Mouse (Mus musculus) heart, postnatal 36 days (tissue): ENCODE measurements at regions not wholly inside any gene's neighbourhood (a gene's known extent, or its start where the extent isn't known, plus 50 kb on each side); places are given as distances from the start of the nearest gene placed in this dataset.

Experiments used
- DNase-seq, 2 experiments: peaks; one replicate each; pipeline ENCODE4 v3.0.0; 2021 to 2022
- intact Hi-C: fragments of 180-260 bp; cut with DNase I; formaldehyde crosslinking; loops from one replicate; pipeline ENCODE4 v1.15.1; 2025

DNA sequence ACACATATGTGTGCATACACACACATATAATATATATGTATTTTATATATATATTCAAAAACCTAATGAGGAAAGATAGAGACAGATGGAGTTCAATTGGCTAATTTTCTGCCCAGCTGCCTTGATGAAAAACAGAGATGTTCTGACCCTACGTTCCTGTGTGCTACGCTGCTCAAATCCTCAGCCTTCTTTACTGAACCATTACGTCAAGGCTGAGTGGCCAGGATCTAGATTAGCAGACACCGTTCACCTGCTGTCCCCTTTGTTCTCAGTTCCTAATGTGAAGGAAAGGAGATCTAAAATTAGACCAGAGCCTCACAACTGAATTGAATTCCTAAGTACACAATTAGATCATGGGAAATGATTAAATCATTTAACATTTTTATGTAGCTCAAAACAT, 284.3 kb upstream of the Adgrl4 start:
- DNase-seq: no peak
- intact Hi-C loops: no loop called here

DNA sequence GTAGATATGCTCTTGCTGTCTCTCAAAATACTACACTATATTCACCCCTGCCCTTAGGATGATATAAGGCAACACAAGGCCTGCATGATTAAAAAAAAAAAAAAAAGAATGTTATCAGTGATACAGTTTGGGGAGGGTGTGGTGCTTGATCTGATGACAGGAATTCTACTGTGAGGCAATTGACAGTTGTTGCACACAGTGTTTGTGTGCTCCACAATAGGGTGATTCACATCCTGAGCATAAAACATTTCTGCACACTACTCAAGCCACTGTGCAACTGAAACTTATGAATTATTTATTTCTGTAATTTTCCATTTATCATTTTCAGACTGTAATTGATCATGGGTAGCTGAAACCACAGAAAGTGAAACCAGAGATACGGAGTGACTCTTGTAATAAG, 277.2 kb upstream of the Adgrl4 start:
- intact Hi-C loops: loop anchor here (10.0 kb wide), 2 partner anchors 134 to 264 kb away; no protein-coding TSS in a partner anchor
- no peak for DNase-seq

DNA sequence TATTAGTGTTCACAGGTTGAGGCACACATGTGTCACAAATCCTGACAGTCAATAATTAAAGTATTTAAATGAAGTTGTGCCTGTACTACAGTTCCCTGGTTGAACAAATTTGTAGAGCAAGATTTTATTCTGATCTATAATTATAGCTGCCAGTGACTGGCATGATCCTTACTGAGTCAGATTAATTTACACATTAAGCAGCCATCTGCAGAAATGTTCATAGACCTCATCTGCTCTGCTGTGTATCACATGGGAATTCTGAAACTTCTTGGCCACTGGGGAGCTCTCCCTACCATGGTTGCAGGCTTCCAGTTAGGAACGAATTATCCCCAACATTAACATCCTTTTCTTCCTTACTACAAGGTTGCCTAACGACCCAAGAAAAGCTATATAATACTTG, 255.6 kb upstream of the Adgrl4 start:
- intact Hi-C loops: no loop called here
- no peak for DNase-seq

DNA sequence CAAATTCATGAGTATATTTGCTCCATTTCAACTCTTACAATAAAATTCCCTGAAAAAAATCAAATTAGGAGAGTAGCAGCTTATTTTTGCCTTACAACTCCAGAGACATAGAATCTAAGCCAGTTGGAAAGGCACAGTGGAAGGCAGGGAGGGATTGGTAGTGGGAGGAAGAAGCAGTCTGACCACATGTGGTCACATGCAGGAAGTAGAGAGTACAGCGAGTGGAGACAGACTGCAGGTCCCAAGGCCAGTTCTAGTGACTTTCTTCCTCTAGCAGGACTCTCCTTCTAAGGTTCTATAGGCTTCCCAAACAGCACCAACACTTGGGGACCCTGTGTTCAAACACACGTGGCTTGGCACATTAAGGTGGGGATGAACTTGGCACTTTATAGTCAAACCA, 245.6 kb upstream of the Adgrl4 start:
- no peak for DNase-seq

DNA sequence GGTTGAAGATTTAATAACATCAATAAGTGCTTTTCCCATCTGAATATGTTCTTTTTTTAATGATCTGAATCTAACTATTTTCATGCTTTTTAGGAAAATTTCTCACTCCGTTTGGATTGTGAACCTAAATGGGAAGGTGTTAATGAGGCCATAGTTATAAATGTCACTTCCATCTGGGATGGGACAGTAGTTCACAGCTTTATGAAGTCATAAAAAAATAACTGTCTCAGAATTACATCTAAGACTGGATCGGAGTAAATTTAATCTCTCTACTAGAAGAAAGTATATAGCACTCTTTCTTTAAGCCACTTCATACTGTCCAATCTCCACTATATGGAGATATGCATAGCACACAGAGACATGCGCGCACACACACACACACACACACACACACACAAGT, 226.7 kb upstream of the Adgrl4 start:
- DNase-seq: no peak
- intact Hi-C loops: no loop called here

More for the DNA sequence above, 245.6 kb upstream of the Adgrl4 start:
- intact Hi-C loops: no loop called here

DNA sequence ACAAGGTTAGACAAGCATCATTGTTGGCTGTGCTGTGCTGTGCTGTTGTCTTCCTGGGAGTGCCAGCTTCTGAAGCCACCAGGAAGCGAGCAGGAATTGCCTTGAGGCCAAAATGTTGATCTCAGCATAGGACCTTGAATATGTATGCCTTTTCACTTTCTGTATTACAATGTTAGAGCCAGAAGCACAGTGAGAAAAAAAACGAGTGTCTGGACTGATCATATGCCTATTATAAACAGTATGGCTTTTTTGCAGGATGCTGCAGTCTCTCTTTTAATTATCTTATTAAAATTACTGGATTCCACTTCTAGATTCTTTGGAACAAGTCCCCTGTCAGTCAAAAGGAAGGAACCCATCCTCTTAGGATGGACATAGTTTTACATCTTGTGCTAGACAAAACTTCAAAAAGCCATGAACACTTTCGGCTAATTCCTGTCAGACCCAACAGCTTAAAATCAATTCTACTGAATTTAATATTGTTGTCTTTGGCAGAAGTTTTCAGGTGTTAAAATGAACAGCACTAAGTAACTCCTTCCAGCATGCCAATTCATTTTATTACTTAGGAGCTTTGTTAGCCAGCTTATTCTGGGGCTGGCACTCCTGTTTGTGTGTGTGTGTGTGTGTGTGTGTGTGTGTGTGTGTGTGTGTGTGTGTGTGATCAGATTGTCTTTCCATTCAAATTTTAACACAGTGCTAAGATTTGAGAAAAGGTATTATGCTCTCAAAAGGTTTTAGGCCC, 220.8 kb upstream of the Adgrl4 start:
- no peak for DNase-seq
- intact Hi-C loops: no loop called here

DNA sequence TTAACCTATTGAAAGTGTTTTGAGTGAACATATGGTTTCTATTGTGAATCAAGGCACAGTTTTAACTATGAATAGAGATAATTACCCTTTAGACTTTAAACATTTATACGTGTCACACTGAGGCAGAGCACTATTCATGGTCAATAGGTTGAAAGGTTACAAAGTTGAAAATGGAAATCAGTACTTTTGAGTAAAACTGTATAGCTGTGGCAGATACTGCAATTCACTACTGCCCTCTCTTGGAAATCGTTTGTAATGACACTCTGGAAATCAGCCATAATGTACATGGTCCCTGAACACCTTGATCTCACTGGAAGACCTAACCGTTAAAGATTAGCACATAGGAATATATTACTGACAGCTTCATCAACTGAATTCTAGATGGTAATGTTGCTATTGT, 215.3 kb upstream of the Adgrl4 start:
- no peak for DNase-seq
- intact Hi-C loops: no loop called here

DNA sequence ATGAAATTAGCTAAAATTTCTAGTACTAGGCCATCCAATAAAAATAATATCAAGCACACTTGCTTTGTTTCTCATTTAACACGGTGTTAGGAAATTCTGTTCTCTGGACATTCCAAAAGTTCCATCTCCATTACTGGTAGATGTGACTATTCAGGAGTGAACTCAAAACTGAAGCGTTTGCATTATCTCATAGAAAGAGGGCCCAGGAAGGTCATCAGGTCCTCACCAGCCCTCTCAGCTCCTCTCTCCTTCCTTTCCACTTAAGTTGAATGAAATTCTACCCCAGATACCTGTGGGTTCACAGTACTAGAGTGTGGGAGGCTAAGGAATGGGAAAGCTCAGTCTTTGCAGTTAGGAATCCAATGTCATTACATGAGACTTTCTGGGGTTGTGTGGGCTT, 185.2 kb upstream of the Adgrl4 start:
- intact Hi-C loops: no loop called here
- no peak for DNase-seq

DNA sequence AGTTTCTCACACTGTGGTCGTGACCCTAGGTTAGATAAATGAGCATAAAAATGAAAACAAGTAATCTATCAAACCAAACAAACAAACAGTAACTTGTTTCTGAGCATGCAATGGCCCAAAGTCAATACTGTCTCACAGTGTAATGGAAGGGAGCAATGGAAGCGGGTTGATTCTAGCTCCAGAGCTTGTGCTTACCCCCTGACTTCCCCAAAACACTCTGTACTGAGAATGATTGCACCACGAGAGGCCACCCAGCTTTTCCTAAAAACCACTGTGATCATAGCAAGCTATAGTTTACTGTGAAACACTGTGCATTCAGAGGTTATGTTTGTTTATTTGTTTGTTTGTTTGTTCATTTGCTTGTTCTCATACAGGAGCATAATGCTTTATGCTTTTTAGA, 174.9 kb upstream of the Adgrl4 start:
- intact Hi-C loops: no loop called here

DNA sequence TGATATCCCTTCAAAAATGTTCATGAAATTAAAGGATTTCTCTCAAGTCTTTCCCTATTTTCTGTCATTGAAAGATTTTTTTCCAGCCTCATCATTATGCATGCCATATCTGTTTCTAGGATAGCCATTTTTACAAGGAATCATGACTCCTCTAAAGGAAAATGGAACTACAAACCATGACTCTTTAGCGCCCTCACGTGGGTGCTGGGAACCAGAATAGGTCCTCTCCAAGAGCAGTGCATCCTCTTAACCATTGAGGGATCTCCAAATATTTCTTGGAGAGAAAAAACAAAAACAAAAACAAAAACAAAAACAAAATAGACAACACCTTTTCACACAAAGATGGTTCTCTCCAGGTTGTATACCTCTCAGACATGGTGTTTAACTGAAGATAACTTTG, 172.0 kb upstream of the Adgrl4 start:
- intact Hi-C loops: no loop called here
- DNase-seq: no peak

More for the DNA sequence above, 174.9 kb upstream of the Adgrl4 start:
- DNase-seq: no peak

DNA sequence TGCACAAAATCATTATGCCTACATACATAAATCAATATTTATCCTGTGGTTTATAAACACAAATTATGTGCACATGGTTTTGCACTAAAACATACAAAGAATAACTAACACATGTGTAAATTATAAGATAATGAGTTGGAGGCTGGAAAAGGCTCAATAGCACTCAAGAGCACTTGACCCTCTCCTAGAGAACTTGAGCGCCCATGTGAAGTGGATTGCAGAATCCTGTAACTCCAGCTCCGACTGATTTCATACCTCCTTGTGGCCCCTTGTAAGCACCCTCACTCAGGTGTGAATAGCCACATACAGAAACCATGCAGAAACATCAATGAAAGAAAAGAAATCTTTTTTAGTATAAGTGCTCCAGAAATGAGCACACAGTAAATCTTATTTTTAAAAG, 168.2 kb upstream of the Adgrl4 start:
- intact Hi-C loops: no loop called here
- DNase-seq: no peak

DNA sequence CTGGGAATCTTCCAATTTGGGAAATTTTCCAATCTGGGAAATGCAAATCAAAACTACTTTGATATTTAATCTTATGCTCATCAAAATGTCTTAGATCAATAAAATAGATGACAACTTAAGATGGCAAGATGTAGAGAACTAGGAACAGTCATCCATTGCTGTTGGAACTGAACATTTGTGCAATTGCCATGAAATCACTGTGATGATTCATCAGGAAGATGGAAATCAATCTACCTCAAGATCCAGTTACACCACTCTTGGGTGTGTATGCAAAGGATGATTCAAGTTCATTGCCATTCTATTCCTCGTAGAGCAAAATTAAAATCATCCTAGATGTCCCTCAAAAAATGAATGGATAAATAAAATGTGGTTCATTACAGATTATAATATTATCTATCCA, 153.9 kb upstream of the Adgrl4 start:
- DNase-seq: no peak
- intact Hi-C loops: no loop called here

DNA sequence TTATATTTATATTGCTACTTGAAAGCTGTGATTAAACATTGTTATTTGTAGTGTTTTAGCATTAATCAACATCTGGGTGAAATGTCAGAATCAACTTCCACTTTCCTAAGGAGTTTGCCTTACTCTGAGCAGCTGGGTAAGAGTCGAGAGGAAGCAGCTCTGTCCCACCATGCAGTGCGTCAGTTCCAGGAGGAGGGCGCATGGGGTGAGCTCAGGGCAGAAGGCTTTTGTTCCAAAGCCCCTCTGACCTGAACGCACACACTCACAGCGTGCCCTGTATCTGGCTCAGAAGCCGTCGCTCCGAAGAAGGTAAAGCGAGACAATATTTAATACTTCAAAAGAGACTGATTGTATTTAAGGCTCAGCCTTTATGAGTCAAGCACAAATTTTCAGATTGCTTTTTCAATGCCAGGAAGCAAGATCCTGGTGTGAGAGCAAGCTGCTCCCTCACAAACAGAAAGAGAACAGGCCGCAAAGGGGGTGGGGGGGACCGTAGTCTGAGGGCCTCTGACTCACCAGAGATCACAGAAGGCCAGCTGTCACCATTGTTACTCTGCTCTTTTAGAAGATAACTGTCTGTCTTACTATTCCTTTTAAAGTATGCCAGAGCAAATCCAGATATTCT, 143.6 kb upstream of the Adgrl4 start:
- DNase-seq: peak; percentile 31 to 36
- intact Hi-C loops: loop anchor here (10.0 kb wide), 1 partner anchor 129 kb away; no protein-coding TSS in a partner anchor

DNA sequence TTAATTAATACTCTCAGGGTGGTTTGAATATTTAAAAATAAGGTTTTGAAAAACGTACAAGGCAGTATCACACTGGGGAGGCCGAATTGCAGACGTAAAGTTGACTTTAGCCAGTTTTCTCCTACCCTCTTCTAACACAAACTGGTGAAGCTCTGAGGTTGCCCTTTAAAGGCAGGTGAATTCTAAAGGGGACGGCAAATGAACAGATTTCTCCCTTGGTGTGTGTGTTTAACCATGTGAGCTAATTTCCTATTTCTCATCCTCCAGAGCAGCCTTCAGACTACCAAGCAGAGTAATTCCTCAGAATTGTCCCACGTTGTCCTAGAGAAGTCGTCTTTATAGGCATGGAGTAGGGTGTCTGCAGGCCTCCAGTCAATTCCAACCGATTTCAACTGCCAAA, 143.1 kb upstream of the Adgrl4 start:
- no peak for DNase-seq
- intact Hi-C loops: loop anchor here (5.0 to 10.0 kb wide), 2 partner anchors 128 to 130 kb away; no protein-coding TSS in a partner anchor

DNA sequence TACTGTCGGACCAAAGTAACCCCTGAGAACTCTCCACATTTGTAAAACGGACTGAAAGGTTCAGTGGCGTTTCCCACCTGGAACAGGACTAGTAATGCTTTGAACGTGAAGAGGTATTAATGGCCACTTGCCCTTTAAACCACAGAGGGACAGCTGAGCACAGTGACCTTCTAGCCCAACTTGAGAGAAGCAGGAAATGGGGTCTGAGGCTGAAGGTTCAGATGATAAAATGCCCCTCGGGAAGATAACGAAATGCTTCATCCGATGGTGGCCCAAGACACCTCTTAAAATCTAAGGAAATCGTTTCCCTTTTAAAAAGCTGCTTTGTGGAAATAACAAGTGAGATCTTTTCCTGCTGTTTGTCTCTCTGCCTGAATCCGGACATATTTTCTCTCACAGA, 142.7 kb upstream of the Adgrl4 start:
- DNase-seq: no peak
- intact Hi-C loops: loop anchor here (5.0 to 10.0 kb wide), 2 partner anchors 127 to 130 kb away; no protein-coding TSS in a partner anchor

DNA sequence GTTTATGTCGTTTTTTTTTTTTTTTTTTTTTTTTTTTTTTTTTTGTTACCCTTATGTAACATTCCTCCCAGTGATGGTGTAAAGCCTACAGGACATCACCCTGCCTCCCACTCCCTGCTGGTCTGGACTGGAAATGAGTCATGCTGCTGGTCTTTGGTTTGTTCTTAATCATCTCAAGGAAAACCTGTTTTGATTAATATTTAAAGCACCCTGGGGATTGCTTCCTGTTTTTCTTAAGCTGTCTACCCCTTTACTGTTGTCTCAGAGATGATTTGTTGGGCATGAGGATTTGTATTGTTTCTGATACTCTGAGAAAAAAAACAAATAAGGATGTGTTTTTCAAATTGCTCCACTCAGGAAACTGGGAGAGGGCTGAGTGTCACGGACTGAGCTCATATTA, 139.4 kb upstream of the Adgrl4 start:
- intact Hi-C loops: loop anchor here (2.0 to 10.0 kb wide), 3 partner anchors 24 to 134 kb away; no protein-coding TSS in a partner anchor
- DNase-seq: no peak

DNA sequence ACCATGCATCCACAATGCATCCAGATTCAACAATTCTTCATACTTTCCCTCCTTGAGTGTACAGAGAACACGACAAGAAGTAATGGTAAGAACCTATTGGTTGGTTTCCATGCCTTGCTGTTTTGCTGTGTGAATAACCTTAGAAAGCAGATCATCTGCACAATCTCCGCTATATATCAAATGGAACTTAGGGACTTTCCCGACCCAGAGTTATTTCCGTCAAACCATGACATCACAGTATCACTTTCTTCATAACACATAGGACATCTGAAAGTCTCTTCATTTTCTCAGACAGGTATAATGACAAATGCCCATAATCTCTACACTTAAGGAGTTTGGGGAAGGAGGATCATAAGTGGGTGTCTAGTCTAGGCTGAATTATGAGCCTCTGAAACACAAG, 132.3 kb upstream of the Adgrl4 start:
- intact Hi-C loops: no loop called here
- DNase-seq: no peak

DNA sequence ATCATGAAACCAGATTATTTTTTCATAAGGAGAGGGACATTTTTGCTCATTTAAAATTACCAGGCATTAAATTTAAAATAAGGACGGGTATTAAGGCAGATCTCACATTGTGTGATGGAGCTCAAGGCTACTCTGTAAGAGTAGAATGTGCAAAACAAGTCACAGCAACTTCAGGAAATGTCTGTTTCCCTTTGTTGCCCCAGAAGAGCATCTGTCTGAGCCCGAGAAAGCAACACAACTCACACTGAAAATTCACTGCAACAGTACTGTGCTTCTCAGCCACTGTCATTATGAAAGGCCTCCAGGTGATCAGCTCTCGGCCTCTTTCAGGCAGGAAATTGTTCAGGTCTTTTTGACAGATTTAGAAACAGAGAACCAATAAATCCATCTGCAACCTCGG, 129.7 kb upstream of the Adgrl4 start:
- intact Hi-C loops: no loop called here
- no peak for DNase-seq

DNA sequence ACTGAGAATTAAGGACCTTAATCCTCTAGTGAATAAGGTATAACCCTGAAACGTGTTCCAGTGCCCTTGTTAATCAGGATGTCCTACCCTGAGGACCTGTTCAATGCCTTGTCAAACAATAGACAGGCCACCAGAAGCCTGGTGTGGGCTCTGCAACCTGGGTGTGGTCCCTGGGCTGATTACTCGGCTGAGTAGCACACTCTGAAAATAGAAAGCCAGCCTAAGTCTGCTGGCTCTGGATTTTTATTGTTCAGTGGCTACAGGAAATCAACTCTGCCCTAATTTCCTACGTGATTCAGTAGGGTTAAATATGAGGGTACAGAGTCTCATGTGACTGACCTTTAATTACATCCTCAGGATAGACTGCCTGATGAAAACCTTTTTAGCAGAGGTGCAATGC, 113.9 kb upstream of the Adgrl4 start:
- intact Hi-C loops: loop anchor here (2.0 kb wide), 2 partner anchors 25 to 113 kb away; partner anchors contain the start of gene Adgrl4
- peak; percentile 22 to 31 for DNase-seq

DNA sequence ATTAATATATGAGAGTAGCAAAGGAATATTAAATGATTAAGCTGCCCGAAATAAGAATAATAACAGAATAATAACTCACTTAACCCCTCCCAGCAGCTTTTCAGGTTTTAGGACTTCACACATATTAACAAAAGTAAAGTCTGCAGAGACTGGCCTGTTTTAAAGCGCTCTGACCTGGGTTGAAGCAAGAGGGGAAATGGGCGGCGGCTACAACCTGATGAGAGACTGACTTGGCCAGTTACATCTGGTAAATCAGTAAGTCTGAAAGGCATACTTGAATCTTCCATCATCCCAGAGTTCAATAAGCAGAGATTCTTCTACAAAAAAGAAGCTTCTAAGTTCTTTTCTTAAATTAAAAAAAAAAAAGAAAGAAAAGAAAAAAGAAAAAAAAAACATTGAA, 107.9 kb upstream of the Adgrl4 start:
- peak in 1 of 2 experiments; percentile 17 for DNase-seq
- intact Hi-C loops: loop anchor here (5.0 kb wide), 1 partner anchor 52 kb away; no protein-coding TSS in a partner anchor

DNA sequence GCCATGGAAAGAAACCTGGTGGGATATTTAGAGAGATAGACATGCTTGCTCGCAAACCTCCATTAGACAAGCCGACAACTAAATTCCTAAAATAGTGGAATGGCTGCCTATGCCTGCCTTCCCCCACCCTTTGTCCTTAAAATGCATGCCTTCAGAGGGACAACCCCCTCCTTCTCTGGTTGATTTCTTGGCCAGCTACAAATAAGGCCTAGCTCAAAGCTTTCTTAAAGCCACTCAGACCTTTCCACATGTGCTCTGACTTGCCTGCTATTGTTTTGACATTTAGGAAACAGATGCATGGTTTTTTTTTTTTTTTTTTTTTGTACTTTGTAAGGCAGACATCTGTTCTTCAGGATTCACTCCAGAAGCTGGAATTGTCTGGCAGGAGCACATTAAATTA, 105.8 kb upstream of the Adgrl4 start:
- intact Hi-C loops: loop anchor here (2.0 to 5.0 kb wide), 2 partner anchors 50 to 105 kb away; partner anchors contain the start of gene Adgrl4
- no peak for DNase-seq

DNA sequence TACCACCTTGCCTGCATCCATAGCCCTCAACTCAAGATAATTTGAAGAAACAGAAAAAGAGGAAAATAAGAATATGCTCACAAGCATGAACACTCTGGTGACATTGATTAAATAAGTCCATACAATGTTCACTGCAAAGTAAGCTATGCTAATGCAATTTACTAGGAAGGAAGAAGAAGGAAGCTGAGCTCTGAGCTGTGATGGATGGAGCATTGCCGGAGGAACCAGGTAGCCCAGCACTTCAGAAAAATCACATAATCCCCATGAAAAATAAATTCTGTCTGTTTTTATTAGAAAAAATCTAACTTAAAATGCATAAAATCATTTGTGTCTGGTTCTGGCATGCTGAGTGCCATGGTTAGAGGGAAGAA, 105.4 kb upstream of the Adgrl4 start:
- intact Hi-C loops: loop anchor here (2.0 to 5.0 kb wide), 2 partner anchors 50 to 104 kb away; partner anchors contain the start of gene Adgrl4
- DNase-seq: no peak
